Mouse (Mus musculus) midbrain, postnatal 0 days (tissue): ENCODE data around the gene Cd3e. TPM values are rescaled to one million over a fixed set of nuclear protein-coding genes. Genes with fewer than 3 reads are reported as not detected.
"Not testable (repeated sequence)": the region's sequence is repeated elsewhere in the genome, so short reads cannot be mapped to it uniquely, and the experiment has no call there.

ENCODE experiments used
- ATAC-seq: fragments of 200-750 bp; cut with Nextera tagmentation; 2 replicates; pipeline ENCODE4 v1.8.0; 2017; ENCODE audit warnings: moderate number of reproducible peaks, mild to moderate bottlenecking, moderate TSS enrichment, moderate library complexity; ENCODE audit not compliant: low FRiP score
- DNase-seq: peaks from one replicate; pipeline ENCODE4 v3.0.0-alpha.2; 2015; ENCODE audit warnings: low spot score
- H3K27ac ChIP-seq: fragments of 300-500 bp; sonication (generic); 2 replicates; pipeline ENCODE4 v1.5.1; 2014; ENCODE audit warnings: low read depth, mild to moderate bottlenecking, low read length, mixed read lengths
- H3K27me3 ChIP-seq: fragments of 300-500 bp; sonication (generic); 2 replicates; pipeline ENCODE4 v1.6.1; 2014; ENCODE audit warnings: low read length, control low read depth, mixed read lengths; ENCODE audit not compliant: insufficient read depth
- H3K36me3 ChIP-seq: fragments of 300-500 bp; sonication (generic); 2 replicates; pipeline ENCODE4 v1.6.1; 2014; ENCODE audit warnings: low read length, control low read depth, mixed read lengths; ENCODE audit not compliant: insufficient read depth
- H3K4me1 ChIP-seq: fragments of 300-500 bp; sonication (generic); 2 replicates; pipeline ENCODE4 v1.6.1; 2014; ENCODE audit warnings: mild to moderate bottlenecking, control low read depth, antibody characterized with exemption, low read length, mixed read lengths; ENCODE audit not compliant: insufficient read depth
- H3K4me2 ChIP-seq: fragments of 300-500 bp; sonication (generic); 2 replicates; pipeline ENCODE4 v1.6.1; 2014; ENCODE audit warnings: low read depth, mild to moderate bottlenecking, low read length, mixed read lengths; ENCODE audit not compliant: poor library complexity, severe bottlenecking
- H3K4me3 ChIP-seq: fragments of 300-500 bp; sonication (generic); 2 replicates; pipeline ENCODE4 v1.5.1; 2014; ENCODE audit warnings: low read depth, mild to moderate bottlenecking, low read length, moderate library complexity
- H3K9ac ChIP-seq: fragments of 300-500 bp; sonication (generic); replicated peaks from 2 replicates; pipeline ENCODE4 v1.6.1; 2014; ENCODE audit warnings: mild to moderate bottlenecking, low read length, moderate library complexity, mixed read lengths; ENCODE audit not compliant: poor library complexity, severe bottlenecking
- H3K9me3 ChIP-seq: fragments of 300-500 bp; sonication (generic); 2 replicates; pipeline ENCODE4 v1.6.1; 2016; ENCODE audit warnings: low read length, control low read depth
- CTCF ChIP-seq: IDR thresholded peaks from 2 replicates; pipeline ENCODE4 v1.5.1; 2016; ENCODE audit warnings: antibody characterized with exemption, mild to moderate bottlenecking
- WGBS: fragments of 180-500 bp; shearing (Covaris S2); extraction: QIAGEN DNeasy Blood & Tissue Kit; methylation state at CpG from one replicate; pipeline ENCODE4 v1.1.7; 2014; 5-methylcytosine and 5-hydroxymethylcytosine counted together
- polyA plus RNA-seq: library from polyadenylated mRNA; unstranded; fragments of >200 nt; fragmentation: Nextera tagmentation; extraction: Ambion mirVana; gene quantifications from 2 replicates; pipeline ENCODE4 v1.2.1, GENCODE M21; 2015
- total RNA-seq: library from RNA; depleted of rRNA; stranded (reverse); fragments of >200 nt; gene quantifications from 2 replicates; pipeline ENCODE4 v1.2.3, GENCODE M21; 2014

The Cd3e gene
- total and polyA plus RNA-seq, 2 experiments from 2014 or later: 0.15 TPM; not detected in 1

- Histone ChIP-seq H3K4me3 (no peak overlapping the region), H3K36me3 (no peaks in the 10 kb centered on the region), H3K4me2 (no peak overlapping the region), H3K9me3 (no peaks in the 10 kb centered on the region), H3K27me3 (peaks cover 8% of the 10 kb centered on the region), H3K4me1 (no peaks in the 10 kb centered on the region), H3K27ac (no peak overlapping the region), H3K9ac (no peak overlapping the region)
- DNase-seq: no peak
- no peak for ATAC-seq
- 72% methylated on average over 6 of the region's 6 CpGs for WGBS
- no peak for TF ChIP-seq CTCF
Measured at GRCm38 (mm10) chr9:44977813-44978212, 31.6 kb downstream of the Cd3e start.

- Histone ChIP-seq H3K27ac (no peak overlapping the region), H3K4me3 (no peak overlapping the region), H3K9ac (no peak overlapping the region), H3K4me2 (no peak overlapping the region), H3K4me1 (peaks cover 4% of the 10 kb centered on the region; the same call in 1 of the 2 replicates), H3K27me3 (peaks cover 4% of the 10 kb centered on the region; the same call in 1 of the 2 replicates), H3K36me3 (no peaks in the 10 kb centered on the region), H3K9me3 (no peaks in the 10 kb centered on the region)
- DNase-seq (no peak), ATAC-seq (no peak)
- peak; percentile 38 for TF ChIP-seq CTCF
- WGBS: 86% methylated on average over 1 of the region's 1 CpGs
Measured at GRCm38 (mm10) chr9:44969450-44969849, 40.0 kb downstream of the Cd3e start.

GRCm38 (mm10) chr9:44967763-44968162, 41.7 kb downstream of the Cd3e start:
- ATAC-seq, H3K9me3 ChIP-seq, H3K27ac ChIP-seq, DNase-seq, H3K4me1 ChIP-seq, H3K4me2 ChIP-seq, H3K9ac ChIP-seq, H3K4me3 ChIP-seq, H3K27me3 ChIP-seq, H3K36me3 ChIP-seq: not testable (repeated sequence)
- WGBS: 79% methylated on average over 5 of the region's 5 CpGs

GRCm38 (mm10) chr9:44966815-44967242, 42.6 kb downstream of the Cd3e start:
- DNase-seq (peak; percentile 61), ATAC-seq (no peak)
- Histone ChIP-seq H3K27me3 (no peaks in the 10 kb centered on the region), H3K4me1 (peaks cover 6% of the 10 kb centered on the region; the same call in 1 of the 2 replicates), H3K27ac (no peak overlapping the region), H3K9ac (no peak overlapping the region), H3K9me3 (no peaks in the 10 kb centered on the region), H3K4me2 (no peak overlapping the region), H3K36me3 (no peaks in the 10 kb centered on the region), H3K4me3 (no peak overlapping the region)
- TF ChIP-seq CTCF: peak; percentile 80
- WGBS: 22% methylated on average over 3 of the region's 3 CpGs

- H3K9me3 ChIP-seq: no peaks in the 10 kb centered on the region
- H3K27me3 ChIP-seq: no peaks in the 10 kb centered on the region
- H3K27ac ChIP-seq: peak overlapping the region; percentile 48
- WGBS: 14% methylated on average over 10 of the region's 10 CpGs
- peak overlapping the region; percentile 76 for H3K4me3 ChIP-seq
- DNase-seq (no peak), ATAC-seq (peak; percentile 21; the same call in 1 of the 2 replicates)
- H3K36me3 ChIP-seq: peaks cover 4% of the 10 kb centered on the region; the same call in 1 of the 2 replicates
- TF ChIP-seq CTCF: no peak
- H3K9ac ChIP-seq: peak overlapping the region; percentile 30; the same call in 1 of the 2 replicates
- H3K4me2 ChIP-seq: peak overlapping the region; percentile 60
- H3K4me1 ChIP-seq: peaks cover 6% of the 10 kb centered on the region; the same call in 1 of the 2 replicates
Measured at GRCm38 (mm10) chr9:44965833-44966466, 43.5 kb downstream of the Cd3e start.

- peak within 1 kb of the TSS; percentile 74 for H3K9ac ChIP-seq
- H3K27ac ChIP-seq: peak within 1 kb of the TSS; percentile 70
- H3K9me3 ChIP-seq: no peaks in the 10 kb centered on the region
- no peaks in the 10 kb centered on the region for H3K27me3 ChIP-seq
- H3K4me3 ChIP-seq: peak within 1 kb of the TSS; percentile 76
- peaks cover 4% of the 10 kb centered on the region; the same call in 1 of the 2 replicates for H3K36me3 ChIP-seq
- peak; percentile 99 for DNase-seq
- H3K4me1 ChIP-seq: peaks cover 6% of the 10 kb centered on the region; the same call in 1 of the 2 replicates
- under 1% methylated on average over 39 of the region's 39 CpGs for WGBS
- peak; percentile 96 for ATAC-seq
- peak within 1 kb of the TSS; percentile 71 for H3K4me2 ChIP-seq
- TF ChIP-seq CTCF: no peak
Measured at GRCm38 (mm10) chr9:44965126-44965832, 44.1 kb downstream of the Cd3e start, which contains the start of gene Ube4a. Gene Ube4a (minus strand): TSS chr9:44965600.
